Mouse (Mus musculus): ENCODE data around the gene Cst6. TPM values are rescaled to one million over a fixed set of nuclear protein-coding genes. Genes with fewer than 3 reads are reported as not detected.

Gene Cst6
- 3.2 and 5.0 TPM in 2 replicates for polyA plus RNA-seq (2015; fragmentation: Nextera tagmentation; extraction: Ambion mirVana)

GRCm38 (mm10) chr19:5349502-5349873, at the start of gene Cst6:
Cst6 (minus strand) TSS chr19:5349574.

GRCm38 (mm10) chr19:5388588-5389242, 39.3 kb upstream of the Cst6 start, which contains the start of gene Sart1:
Sart1 (minus strand) TSS chr19:5388703.

GRCm38 (mm10) chr19:5367053-5367359, 17.6 kb upstream of the Cst6 start, which contains the start of gene Banf1:
Banf1 (minus strand) TSS chr19:5367168.

GRCm38 (mm10) chr19:5366175-5367052, 17.0 kb upstream of the Cst6 start, which contains the start of gene Eif1ad:
Eif1ad (plus strand) TSS chr19:5366741.

GRCm38 (mm10) chr19:5335441-5335840, 13.9 kb downstream of the Cst6 start, which contains the start of gene Catsper1:
Catsper1 (plus strand) TSS chr19:5335741.

GRCm38 (mm10) chr19:5297903-5298800, 51.2 kb downstream of the Cst6 start, which contains the start of gene Gal3st3:
Gal3st3 (plus strand) TSS chr19:5298331.

GRCm38 (mm10) chr19:5294972-5295735, 54.2 kb downstream of the Cst6 start, which contains the start of gene Sf3b2:
Sf3b2 (minus strand) TSS chr19:5295455.

Other genes starting within 250 kb of the Cst6 start
- gene Rab1b, start 242.5 kb downstream of the Cst6 start, polyA plus RNA-seq (2015; fragmentation: Nextera tagmentation; extraction: Ambion mirVana) = 213 and 238 TPM in 2 replicates
- 14.0 and 16.2 TPM in 2 replicates for gene Klc2, start 231.0 kb downstream of the Cst6 start, polyA plus RNA-seq (2015; fragmentation: Nextera tagmentation; extraction: Ambion mirVana)
- gene Pacs1, start 76.5 kb downstream of the Cst6 start, polyA plus RNA-seq (2015; fragmentation: Nextera tagmentation; extraction: Ambion mirVana) = 13.0 and 16.0 TPM in 2 replicates
- 149 and 197 TPM in 2 replicates for gene Sf3b2, start 54.1 kb downstream of the Cst6 start, polyA plus RNA-seq (2015; fragmentation: Nextera tagmentation; extraction: Ambion mirVana)
- gene Gal3st3, start 51.2 kb downstream of the Cst6 start, polyA plus RNA-seq (2015; fragmentation: Nextera tagmentation; extraction: Ambion mirVana) = 0.55 and 1.7 TPM in 2 replicates
- gene Catsper1, start 13.8 kb downstream of the Cst6 start, polyA plus RNA-seq (2015; fragmentation: Nextera tagmentation; extraction: Ambion mirVana) = not detected in 2 replicates
- gene Eif1ad, start 17.2 kb upstream of the Cst6 start, polyA plus RNA-seq (2015; fragmentation: Nextera tagmentation; extraction: Ambion mirVana) = 23.8 and 31.0 TPM in 2 replicates
- gene Banf1, start 17.6 kb upstream of the Cst6 start, polyA plus RNA-seq (2015; fragmentation: Nextera tagmentation; extraction: Ambion mirVana) = 194 and 261 TPM in 2 replicates
- gene Sart1, start 39.1 kb upstream of the Cst6 start, polyA plus RNA-seq (2015; fragmentation: Nextera tagmentation; extraction: Ambion mirVana) = 36.8 and 43.5 TPM in 2 replicates
- not detected in 2 replicates for gene Tsga10ip, start 53.0 kb upstream of the Cst6 start, polyA plus RNA-seq (2015; fragmentation: Nextera tagmentation; extraction: Ambion mirVana)
- 284 and 285 TPM in 2 replicates for gene Drap1, start 75.4 kb upstream of the Cst6 start, polyA plus RNA-seq (2015; fragmentation: Nextera tagmentation; extraction: Ambion mirVana)
- 42.0 and 47.6 TPM in 2 replicates for gene AI837181, start 75.6 kb upstream of the Cst6 start, polyA plus RNA-seq (2015; fragmentation: Nextera tagmentation; extraction: Ambion mirVana)
- not detected in 2 replicates for gene Fosl1, start 98.0 kb upstream of the Cst6 start, polyA plus RNA-seq (2015; fragmentation: Nextera tagmentation; extraction: Ambion mirVana)
- 12.7 and 16.2 TPM in 2 replicates for gene Ccdc85b, start 108.3 kb upstream of the Cst6 start, polyA plus RNA-seq (2015; fragmentation: Nextera tagmentation; extraction: Ambion mirVana)
- gene Fibp, start 111.0 kb upstream of the Cst6 start, polyA plus RNA-seq (2015; fragmentation: Nextera tagmentation; extraction: Ambion mirVana) = 92.0 and 126 TPM in 2 replicates
- 0.36 and 1.1 TPM in 2 replicates for gene Ctsw, start 118.9 kb upstream of the Cst6 start, polyA plus RNA-seq (2015; fragmentation: Nextera tagmentation; extraction: Ambion mirVana)
- gene Efemp2, start 124.4 kb upstream of the Cst6 start, polyA plus RNA-seq (2015; fragmentation: Nextera tagmentation; extraction: Ambion mirVana) = 77.3 and 88.0 TPM in 2 replicates
- gene Mus81, start 138.8 kb upstream of the Cst6 start, polyA plus RNA-seq (2015; fragmentation: Nextera tagmentation; extraction: Ambion mirVana) = 18.1 and 22.0 TPM in 2 replicates
- 1,277 and 1,424 TPM in 2 replicates for gene Cfl1, start 140.9 kb upstream of the Cst6 start, polyA plus RNA-seq (2015; fragmentation: Nextera tagmentation; extraction: Ambion mirVana)
- not detected in 2 replicates for gene 1700020D05Rik, start 154.2 kb upstream of the Cst6 start, polyA plus RNA-seq (2015; fragmentation: Nextera tagmentation; extraction: Ambion mirVana)
- gene Snx32, start 161.0 kb upstream of the Cst6 start, polyA plus RNA-seq (2015; fragmentation: Nextera tagmentation; extraction: Ambion mirVana) = 14.4 and 16.0 TPM in 2 replicates
- 0.36 and 0.41 TPM in 2 replicates for gene Ovol1, start 211.1 kb upstream of the Cst6 start, polyA plus RNA-seq (2015; fragmentation: Nextera tagmentation; extraction: Ambion mirVana)
- gene Ap5b1, start 218.5 kb upstream of the Cst6 start, polyA plus RNA-seq (2015; fragmentation: Nextera tagmentation; extraction: Ambion mirVana) = 1.0 and 4.3 TPM in 2 replicates

Data from adrenal gland, postnatal 0 days (tissue).